Mouse (Mus musculus) CH12.LX (cell line): ENCODE data around the gene Mpp2.

Experiments used
- CHD1 ChIP-seq: IDR thresholded peaks from 2 replicates; pipeline ENCODE4 v1.6.1; 2012; ENCODE audit warnings: low read depth, low read length, improper control_type of control experiment, inconsistent platforms
- CTCF ChIP-seq, 2 experiments: IDR thresholded peaks in 1 of 2; conservative IDR thresholded peaks in 1 of 2; 2 replicates each; pipeline ENCODE4 v1.5.1; 2011 to 2012; ENCODE audit warnings: low read depth in 2 of 2, low read length in 2 of 2, improper control_type of control experiment in 1 of 2, inconsistent platforms in 1 of 2, mild to moderate bottlenecking in 1 of 2, moderate library complexity in 1 of 2
- E2F4 ChIP-seq: IDR thresholded peaks from 2 replicates; pipeline ENCODE4 v1.6.1; 2011; ENCODE audit warnings: low read depth, low read length, improper control_type of control experiment; ENCODE audit not compliant: insufficient replicate concordance
- NELFE ChIP-seq: IDR thresholded peaks from 2 replicates; pipeline ENCODE4 v1.6.1; 2011; ENCODE audit warnings: low read depth, low read length, improper control_type of control experiment
- SIN3A ChIP-seq: IDR thresholded peaks from 2 replicates; pipeline ENCODE4 v1.6.1; 2012; ENCODE audit warnings: low read length, improper control_type of control experiment, inconsistent platforms
- SMC3 ChIP-seq: IDR thresholded peaks from 2 replicates; pipeline ENCODE4 v1.6.1; 2011; ENCODE audit warnings: low read depth, low read length, improper control_type of control experiment
- TBP ChIP-seq: conservative IDR thresholded peaks from 2 replicates; pipeline ENCODE4 v1.6.1; 2011; ENCODE audit warnings: low read depth, low read length, improper control_type of control experiment
- USF1 ChIP-seq: IDR thresholded peaks from 2 replicates; pipeline ENCODE4 v1.6.1; 2014; ENCODE audit warnings: low read depth, mild to moderate bottlenecking, inconsistent platforms, low read length, improper control_type of control experiment

- TF ChIP-seq SMC3 (no peak), CTCF (conservative IDR thresholded peaks at IDR 0.05 in 1 of 2, IDR thresholded peaks at IDR 0.05 in 1 of 2; ENCODE audit: low read depth in 2 of 2, low read length in 2 of 2) (no peak), TBP (no peak), SIN3A (no peak), E2F4 (no peak), USF1 (no peak), NELFE (no peak), CHD1 (no peak)
Measured at GRCm38 (mm10) chr11:102095676-102096075, 7.4 kb upstream of the Mpp2 start.
